Mouse (Mus musculus) midbrain, embryonic 14.5 days (tissue): ENCODE results near the gene Zfr. TPM values are rescaled to one million over a fixed set of nuclear protein-coding genes. Genes with fewer than 3 reads are reported as not detected.
A peak's percentile ranks its signal among the peaks of the same experiment; 100 is the strongest.
"Not testable (repeated sequence)": the region's sequence is repeated elsewhere in the genome, so short reads cannot be mapped to it uniquely, and the experiment has no call there.

Experiments
- ATAC-seq: fragments of 200-750 bp; cut with Nextera tagmentation; 2 replicates; pipeline ENCODE4 v1.8.0; 2017; ENCODE audit warnings: moderate number of reproducible peaks, moderate library complexity; ENCODE audit not compliant: low FRiP score, low TSS enrichment
- DNase-seq: peaks from one replicate; pipeline ENCODE4 v3.0.0-alpha.2; 2015
- H3K27ac ChIP-seq: fragments of 300-500 bp; sonication (generic); replicated peaks from 2 replicates; pipeline ENCODE4 v1.5.1; 2014; ENCODE audit warnings: mild to moderate bottlenecking, low read depth, low read length, moderate library complexity
- H3K27me3 ChIP-seq: fragments of 300-500 bp; sonication (generic); 2 replicates; pipeline ENCODE4 v1.6.1; 2014; ENCODE audit warnings: low read length, control low read depth, mixed read lengths; ENCODE audit not compliant: control insufficient read depth, insufficient read depth
- H3K36me3 ChIP-seq: fragments of 300-500 bp; sonication (generic); 2 replicates; pipeline ENCODE4 v1.6.1; 2014; ENCODE audit warnings: low read length, control low read depth; ENCODE audit not compliant: control insufficient read depth, insufficient read depth
- H3K4me1 ChIP-seq: fragments of 300-500 bp; sonication (generic); 2 replicates; pipeline ENCODE4 v1.6.1; 2014; ENCODE audit warnings: mild to moderate bottlenecking, antibody characterized with exemption, low read length, control low read depth; ENCODE audit not compliant: control insufficient read depth, insufficient read depth
- H3K4me2 ChIP-seq: fragments of 300-500 bp; sonication (generic); 2 replicates; pipeline ENCODE4 v1.6.1; 2014; ENCODE audit warnings: mild to moderate bottlenecking, low read length, moderate library complexity
- H3K4me3 ChIP-seq: fragments of 300-500 bp; sonication (generic); replicated peaks from 2 replicates; pipeline ENCODE4 v1.5.1; 2014; ENCODE audit warnings: low read depth, low read length
- H3K9ac ChIP-seq: fragments of 300-500 bp; sonication (generic); replicated peaks from 2 replicates; pipeline ENCODE4 v1.6.1; 2014; ENCODE audit warnings: mild to moderate bottlenecking, low read length, moderate library complexity
- H3K9me3 ChIP-seq: fragments of 300-500 bp; sonication (generic); 2 replicates; pipeline ENCODE4 v1.6.1; 2016; ENCODE audit warnings: low read length, control low read depth, mixed read lengths; ENCODE audit not compliant: control insufficient read depth
- WGBS: fragments of 180-500 bp; shearing (Covaris S2); extraction: QIAGEN DNeasy Blood & Tissue Kit; methylation state at CpG from one replicate; pipeline ENCODE4 v1.1.7; 2014; 5-methylcytosine and 5-hydroxymethylcytosine counted together
- polyA plus RNA-seq: library from polyadenylated mRNA; unstranded; fragments of >200 nt; fragmentation: Nextera tagmentation; extraction: Ambion mirVana; gene quantifications from 2 replicates; pipeline ENCODE4 v1.2.1, GENCODE M21; 2014

Zfr gene
- polyA plus RNA-seq, 1 experiment from 2014 or later, result 222 TPM

- ATAC-seq, result no peak
- Histone ChIP-seq H3K4me3 (no peak overlapping the region), H3K36me3 (peaks cover 14% of the 10 kb centered on the region), H3K4me1 (no peaks in the 10 kb centered on the region), H3K9me3 (no peaks in the 10 kb centered on the region), H3K9ac (no peak overlapping the region), H3K27me3 (no peaks in the 10 kb centered on the region), H3K4me2 (no peak overlapping the region), H3K27ac (no peak overlapping the region)
- no peak for DNase-seq
- WGBS, result 76% methylated on average over 20 of the region's 20 CpGs
These were observed 77.4 kb downstream of the Zfr start for GRCm38 (mm10) chr15:12194817-12195735.

GRCm38 (mm10) chr15:12195966-12196365 lies 78.3 kb downstream of the Zfr start:
- 0 out of 2 replicates have a peak, but pooled peaks cover 8% of the 10 kb centered on the region for H3K36me3 ChIP-seq
- H3K9me3 ChIP-seq, result no peaks in the 10 kb centered on the region
- no peaks in the 10 kb centered on the region for H3K27me3 ChIP-seq
- DNase-seq (no peak), ATAC-seq (no peak)
- H3K4me2 ChIP-seq, result no peak overlapping the region
- no peak overlapping the region for H3K9ac ChIP-seq
- H3K4me1 ChIP-seq, result no peaks in the 10 kb centered on the region
- H3K4me3 ChIP-seq, result no peak overlapping the region
- H3K27ac ChIP-seq, result no peak overlapping the region
- 79% methylated on average over 6 of the region's 6 CpGs for WGBS

- DNase-seq (peak; percentile 82), ATAC-seq (peak; percentile 53)
- no peaks in the 10 kb centered on the region for H3K27me3 ChIP-seq
- H3K36me3 ChIP-seq, result 0 out of 2 replicates have a peak, but pooled peaks cover 8% of the 10 kb centered on the region
- no peak overlapping the region for H3K9ac ChIP-seq
- no peaks in the 10 kb centered on the region for H3K4me1 ChIP-seq
- 39% methylated on average over 22 of the region's 22 CpGs for WGBS
- H3K4me3 ChIP-seq, result no peak overlapping the region
- H3K9me3 ChIP-seq, result no peaks in the 10 kb centered on the region
- no peak overlapping the region for H3K4me2 ChIP-seq
- no peak overlapping the region for H3K27ac ChIP-seq
These were observed 79.0 kb downstream of the Zfr start for GRCm38 (mm10) chr15:12196410-12197191.

- no peak for DNase-seq
- ATAC-seq, result no peak
- no peak overlapping the region for H3K9ac ChIP-seq
- H3K36me3 ChIP-seq, result 0 out of 2 replicates have a peak, but pooled peaks cover 5% of the 10 kb centered on the region
- no peak overlapping the region for H3K4me2 ChIP-seq
- H3K9me3 ChIP-seq, result no peaks in the 10 kb centered on the region
- no peak overlapping the region for H3K27ac ChIP-seq
- H3K27me3 ChIP-seq, result no peaks in the 10 kb centered on the region
- 90% methylated on average over 6 of the region's 6 CpGs for WGBS
- H3K4me3 ChIP-seq, result no peak overlapping the region
- no peaks in the 10 kb centered on the region for H3K4me1 ChIP-seq
These were observed 79.7 kb downstream of the Zfr start for GRCm38 (mm10) chr15:12197361-12197760.

GRCm38 (mm10) chr15:12200021-12200420 lies 82.4 kb downstream of the Zfr start:
- Histone ChIP-seq H3K36me3 (no peaks in the 10 kb centered on the region), H3K9ac (no peak overlapping the region), H3K27ac (no peak overlapping the region), H3K4me1 (no peaks in the 10 kb centered on the region), H3K4me2 (no peak overlapping the region), H3K4me3 (no peak overlapping the region), H3K9me3 (no peaks in the 10 kb centered on the region), H3K27me3 (no peaks in the 10 kb centered on the region)
- ATAC-seq, result no peak
- DNase-seq, result no peak
- WGBS, result 95% methylated on average over 7 of the region's 7 CpGs

- no peak overlapping the region for H3K27ac ChIP-seq
- DNase-seq (no peak), ATAC-seq (no peak)
- H3K4me1 ChIP-seq, result peaks cover 10% of the 10 kb centered on the region
- H3K4me2 ChIP-seq, result no peak overlapping the region
- H3K9me3 ChIP-seq, result no peaks in the 10 kb centered on the region
- H3K36me3 ChIP-seq, result no peaks in the 10 kb centered on the region
- H3K27me3 ChIP-seq, result no peaks in the 10 kb centered on the region
- H3K4me3 ChIP-seq, result no peak overlapping the region
- no peak overlapping the region for H3K9ac ChIP-seq
These were observed 84.2 kb downstream of the Zfr start for GRCm38 (mm10) chr15:12201856-12202255.

- Histone ChIP-seq H3K36me3 (no peaks in the 10 kb centered on the region), H3K9ac (no peak overlapping the region), H3K4me2 (no peak overlapping the region), H3K9me3 (no peaks in the 10 kb centered on the region), H3K4me3 (no peak overlapping the region), H3K27me3 (no peaks in the 10 kb centered on the region), H3K27ac (no peak overlapping the region), H3K4me1 (peaks cover 10% of the 10 kb centered on the region)
- DNase-seq, result no peak
- ATAC-seq, result no peak
- WGBS, result 79% methylated on average over 3 of the region's 3 CpGs
These were observed 84.8 kb downstream of the Zfr start for GRCm38 (mm10) chr15:12202456-12202855.

GRCm38 (mm10) chr15:12203008-12203407 lies 85.4 kb downstream of the Zfr start:
- not testable (repeated sequence) for H3K9ac ChIP-seq, H3K27me3 ChIP-seq, H3K4me2 ChIP-seq, H3K4me3 ChIP-seq, ATAC-seq, H3K9me3 ChIP-seq, DNase-seq, H3K27ac ChIP-seq, H3K36me3 ChIP-seq
- 97% methylated on average over 5 of the region's 5 CpGs for WGBS
- peaks cover 16% of the 10 kb centered on the region for H3K4me1 ChIP-seq
